Mouse (Mus musculus) kidney, embryonic 14.5 days (tissue): ENCODE results near the gene Vmn1r6. TPM values are rescaled to one million over a fixed set of nuclear protein-coding genes. Genes with fewer than 3 reads are reported as not detected.
"Not testable (repeated sequence)": the region's sequence is repeated elsewhere in the genome, so short reads cannot be mapped to it uniquely, and the experiment has no call there.

ENCODE experiments used
- ATAC-seq: fragments of 200-750 bp; cut with Nextera tagmentation; 2 replicates; pipeline ENCODE4 v1.8.0; 2017; ENCODE audit warnings: moderate number of reproducible peaks, mild to moderate bottlenecking, moderate TSS enrichment, moderate library complexity; ENCODE audit not compliant: low FRiP score, low TSS enrichment
- H3K27ac ChIP-seq: fragments of 300-500 bp; sonication (generic); 2 replicates; pipeline ENCODE4 v1.5.1; 2014; ENCODE audit warnings: low read depth, mild to moderate bottlenecking, low read length, moderate library complexity, mixed read lengths
- H3K27me3 ChIP-seq: fragments of 300-500 bp; sonication (generic); 2 replicates; pipeline ENCODE4 v1.6.1; 2014; ENCODE audit warnings: mild to moderate bottlenecking, low read length; ENCODE audit not compliant: control insufficient read depth, insufficient read depth
- H3K36me3 ChIP-seq: fragments of 300-500 bp; sonication (generic); 2 replicates; pipeline ENCODE4 v1.6.1; 2014; ENCODE audit warnings: low read length, mixed read lengths; ENCODE audit not compliant: control insufficient read depth, insufficient read depth
- H3K4me1 ChIP-seq: fragments of 300-500 bp; sonication (generic); 2 replicates; pipeline ENCODE4 v1.6.1; 2014; ENCODE audit warnings: low read length, mixed read lengths; ENCODE audit not compliant: control insufficient read depth, insufficient read depth
- H3K4me2 ChIP-seq: fragments of 300-500 bp; sonication (generic); replicated peaks from 2 replicates; pipeline ENCODE4 v1.6.1; 2014; ENCODE audit warnings: low read depth, mild to moderate bottlenecking, low read length
- H3K4me3 ChIP-seq: fragments of 300-500 bp; sonication (generic); 2 replicates; pipeline ENCODE4 v1.5.1; 2014; ENCODE audit warnings: mild to moderate bottlenecking, low read length
- H3K9ac ChIP-seq: fragments of 300-500 bp; sonication (generic); 2 replicates; pipeline ENCODE4 v1.6.1; 2014; ENCODE audit warnings: low read depth, mild to moderate bottlenecking, low read length, moderate library complexity
- H3K9me3 ChIP-seq: fragments of 300-500 bp; sonication (generic); 2 replicates; pipeline ENCODE4 v1.6.1; 2016; ENCODE audit warnings: low read length; ENCODE audit not compliant: control insufficient read depth
- WGBS: fragments of 180-500 bp; shearing (Covaris S2); extraction: QIAGEN DNeasy Blood & Tissue Kit; methylation state at CpG from one replicate; pipeline ENCODE4 v1.1.7; 2014; 5-methylcytosine and 5-hydroxymethylcytosine counted together
- polyA plus RNA-seq: library from polyadenylated mRNA; unstranded; fragments of >200 nt; fragmentation: Nextera tagmentation; extraction: Ambion mirVana; gene quantifications from 2 replicates; pipeline ENCODE4 v1.2.1, GENCODE M21; 2014

The Vmn1r6 gene
- polyA plus RNA-seq = not detected in 2 replicates

DNA sequence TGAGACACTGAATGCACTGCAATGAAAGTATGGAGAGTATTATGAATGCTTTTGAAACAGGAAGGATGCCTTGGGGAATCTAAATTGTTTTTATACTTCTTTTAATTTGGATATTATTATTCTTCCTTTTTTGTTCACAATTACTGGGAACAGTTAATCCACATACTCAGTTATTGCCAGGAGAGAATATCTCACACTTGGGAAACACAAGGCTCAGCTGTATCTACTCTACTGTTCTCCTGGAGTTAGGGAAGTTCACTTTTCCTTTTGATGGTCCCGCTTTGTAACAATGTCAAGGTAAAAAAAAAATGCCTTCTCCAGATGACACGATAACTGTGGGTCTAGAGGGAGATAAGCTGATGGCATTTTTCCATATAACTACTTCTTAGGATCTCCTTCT, at the start of gene Vmn1r6:
TSS of gene Vmn1r6 (plus strand) at position 301 of the 400 bp plus-strand sequence.
- H3K27me3 ChIP-seq = no peaks in the 10 kb centered on the region
- H3K4me1 ChIP-seq = no peaks in the 10 kb centered on the region
- no peak within 1 kb of the TSS for H3K27ac ChIP-seq
- no peak for ATAC-seq
- no peak within 1 kb of the TSS for H3K4me3 ChIP-seq
- no peaks in the 10 kb centered on the region for H3K36me3 ChIP-seq
- no peak within 1 kb of the TSS for H3K9ac ChIP-seq
- no peak within 1 kb of the TSS for H3K4me2 ChIP-seq
- no peaks in the 10 kb centered on the region for H3K9me3 ChIP-seq
- WGBS = 89% methylated on average over 2 of the region's 2 CpGs

DNA sequence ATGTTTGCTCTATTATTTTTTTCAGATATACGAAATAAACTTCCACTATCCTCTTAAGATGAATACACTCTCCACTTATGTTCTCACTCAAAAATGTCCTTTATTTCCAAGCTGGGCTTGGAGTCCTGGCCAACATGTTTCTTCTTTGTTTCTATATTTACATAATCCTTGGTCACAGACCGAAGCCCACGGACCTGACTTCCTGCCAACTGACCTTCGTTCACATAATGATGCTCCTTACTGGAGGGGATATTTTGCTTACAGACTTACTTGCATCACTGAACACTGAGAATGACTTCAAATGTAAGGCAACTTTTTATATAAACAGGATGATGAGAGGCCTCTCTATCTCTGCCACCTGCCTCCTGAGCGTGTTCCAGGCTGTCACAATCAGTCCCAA, 40.6 kb upstream of the Vmn1r6 start:
- WGBS = 58% methylated on average over 5 of the region's 5 CpGs
- Histone ChIP-seq H3K9ac (no peak overlapping the region), H3K4me2 (no peak overlapping the region), H3K27ac (no peak overlapping the region), H3K4me1 (no peaks in the 10 kb centered on the region), H3K36me3 (no peaks in the 10 kb centered on the region), H3K9me3 (no peaks in the 10 kb centered on the region), H3K27me3 (no peaks in the 10 kb centered on the region), H3K4me3 (no peak overlapping the region)
- ATAC-seq = no peak

DNA sequence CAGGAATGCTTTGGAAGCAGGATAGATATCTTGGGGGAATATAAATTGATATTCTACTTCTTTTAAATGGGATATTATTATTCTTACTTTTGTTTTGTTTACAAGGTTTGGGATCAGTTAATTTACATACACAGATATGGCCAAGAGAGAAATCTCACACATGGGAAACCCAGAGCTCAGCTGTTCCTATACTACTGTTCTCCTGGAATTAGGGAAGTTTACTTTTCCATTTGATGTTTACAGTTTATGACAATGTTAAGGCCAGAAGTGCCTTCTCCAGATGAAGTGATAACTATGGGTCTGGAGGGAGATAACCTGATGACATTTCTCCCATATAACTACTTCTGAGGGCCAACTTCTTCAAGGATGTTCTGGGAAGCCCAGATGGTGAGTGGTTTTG, 27.1 kb upstream of the Vmn1r6 start, which contains the start of gene Vmn1r5:
TSS of gene Vmn1r5 (plus strand) at position 301 of the 400 bp plus-strand sequence.
- H3K4me1 ChIP-seq = no peaks in the 10 kb centered on the region
- no peak within 1 kb of the TSS for H3K4me3 ChIP-seq
- H3K9me3 ChIP-seq = no peaks in the 10 kb centered on the region
- H3K9ac ChIP-seq = no peak within 1 kb of the TSS
- no peak for ATAC-seq
- H3K27me3 ChIP-seq = no peaks in the 10 kb centered on the region
- H3K4me2 ChIP-seq = no peak within 1 kb of the TSS
- no peak within 1 kb of the TSS for H3K27ac ChIP-seq
- no peaks in the 10 kb centered on the region for H3K36me3 ChIP-seq

DNA sequence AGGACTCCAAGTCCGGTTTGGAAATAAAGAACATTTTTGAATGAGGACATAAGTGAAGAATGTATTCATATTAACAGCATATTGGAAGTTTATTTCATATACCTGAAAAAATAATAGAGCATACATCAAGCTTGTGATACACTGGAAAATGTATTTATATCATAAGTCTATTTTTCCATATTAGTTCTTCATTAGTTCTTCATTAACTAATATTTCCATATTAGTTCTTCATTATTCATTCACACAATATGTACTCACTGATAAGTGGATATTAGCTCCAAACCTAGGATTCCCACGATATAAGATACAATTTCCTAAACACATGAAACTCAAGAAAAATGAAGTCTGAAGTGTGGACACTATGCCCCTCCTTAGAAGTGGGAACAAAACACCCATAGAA, 28.2 kb downstream of the Vmn1r6 start, which contains the start of gene Vmn1r7:
TSS of gene Vmn1r7 (minus strand) at position 101 of the 400 bp plus-strand sequence.
- not testable (repeated sequence) for H3K36me3 ChIP-seq, H3K4me1 ChIP-seq, H3K9me3 ChIP-seq, H3K27ac ChIP-seq, H3K9ac ChIP-seq, H3K4me2 ChIP-seq, H3K4me3 ChIP-seq, H3K27me3 ChIP-seq, ATAC-seq
- 88% methylated on average over 2 of the region's 2 CpGs for WGBS

DNA sequence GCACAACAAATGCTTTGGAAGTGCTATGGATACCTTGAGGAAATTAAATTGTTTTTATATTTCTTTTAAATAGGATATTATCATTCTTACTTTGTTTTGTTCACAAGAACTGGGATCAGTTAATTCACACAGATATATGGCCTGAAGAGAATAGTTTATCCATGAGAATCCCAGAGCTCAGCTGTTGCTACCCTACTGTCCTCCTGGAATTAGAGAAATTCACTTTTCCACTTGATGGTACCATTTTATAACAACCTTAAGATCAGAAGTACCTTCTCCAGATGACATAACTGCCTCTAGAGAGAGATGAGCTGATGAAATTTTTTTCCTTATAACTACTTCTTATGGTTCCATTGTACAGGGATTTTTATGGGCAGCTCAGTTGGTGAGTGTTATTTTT, 34.9 kb downstream of the Vmn1r6 start, which contains the start of gene Vmn1r8:
TSS of gene Vmn1r8 (plus strand) at position 301 of the 400 bp plus-strand sequence.
- no peaks in the 10 kb centered on the region for H3K4me1 ChIP-seq
- H3K36me3 ChIP-seq = no peaks in the 10 kb centered on the region
- no peak within 1 kb of the TSS for H3K4me2 ChIP-seq
- H3K9ac ChIP-seq = no peak within 1 kb of the TSS
- H3K27ac ChIP-seq = no peak within 1 kb of the TSS
- no peak within 1 kb of the TSS for H3K4me3 ChIP-seq
- H3K27me3 ChIP-seq = no peaks in the 10 kb centered on the region
- ATAC-seq = no peak
- H3K9me3 ChIP-seq = no peaks in the 10 kb centered on the region

DNA sequence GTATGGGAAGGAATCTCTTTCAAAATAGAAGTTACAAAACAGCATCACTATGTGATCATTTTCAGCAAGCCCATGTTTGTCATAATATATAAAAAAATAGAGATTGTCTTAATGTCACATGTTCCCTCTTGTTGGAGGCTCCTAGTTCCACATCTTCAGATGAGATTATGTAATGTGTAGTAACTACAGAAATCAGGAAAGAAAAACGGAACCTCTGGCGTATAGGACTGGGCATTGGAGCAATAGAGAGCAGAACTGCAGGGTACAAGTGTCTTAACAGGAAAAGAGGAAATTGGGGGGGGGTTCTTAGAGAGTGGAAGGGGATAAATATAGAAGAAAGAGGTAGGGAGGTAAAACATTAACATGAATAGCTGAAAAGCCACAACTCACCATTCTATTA, 37.6 kb downstream of the Vmn1r6 start:
- Histone ChIP-seq H3K9me3 (no peaks in the 10 kb centered on the region), H3K27me3 (no peaks in the 10 kb centered on the region), H3K4me2 (no peak overlapping the region), H3K9ac (no peak overlapping the region), H3K27ac (no peak overlapping the region), H3K4me1 (no peaks in the 10 kb centered on the region), H3K4me3 (no peak overlapping the region), H3K36me3 (no peaks in the 10 kb centered on the region)
- 84% methylated on average over 2 of the region's 2 CpGs for WGBS
- ATAC-seq = no peak

Other genes with a start within 250 kb of the Vmn1r6 start
- 20.4 and 38.3 TPM in 2 replicates for gene Kbtbd2, start 199.4 kb upstream of the Vmn1r6 start, polyA plus RNA-seq
- 56.1 and 103 TPM in 2 replicates for gene Fkbp9, start 165.2 kb upstream of the Vmn1r6 start, polyA plus RNA-seq
- gene Nt5c3, start 73.3 kb upstream of the Vmn1r6 start, polyA plus RNA-seq = 59.3 and 61.7 TPM in 2 replicates
- 0.19 and 0.24 TPM in 2 replicates for gene Vmn1r4, start 73.2 kb upstream of the Vmn1r6 start, polyA plus RNA-seq
- gene Vmn1r5, start 27.0 kb upstream of the Vmn1r6 start, polyA plus RNA-seq = not detected in 2 replicates
- not detected in 2 replicates for gene Vmn1r7, start 28.1 kb downstream of the Vmn1r6 start, polyA plus RNA-seq
- not detected in 2 replicates for gene Vmn1r8, start 35.0 kb downstream of the Vmn1r6 start, polyA plus RNA-seq
- not detected in 2 replicates for gene Vmn1r9, start 69.5 kb downstream of the Vmn1r6 start, polyA plus RNA-seq
- gene Vmn1r10, start 112.2 kb downstream of the Vmn1r6 start, polyA plus RNA-seq = not detected in 2 replicates
- gene Vmn1r11, start 136.2 kb downstream of the Vmn1r6 start, polyA plus RNA-seq = not detected in 2 replicates
- not detected in 2 replicates for gene Vmn1r12, start 159.7 kb downstream of the Vmn1r6 start, polyA plus RNA-seq
- not detected in 2 replicates for gene Vmn1r13, start 206.0 kb downstream of the Vmn1r6 start, polyA plus RNA-seq
- gene Vmn1r14, start 234.4 kb downstream of the Vmn1r6 start, polyA plus RNA-seq = not detected in 2 replicates